Mouse (Mus musculus) thymus, postnatal 10 days (tissue): ENCODE data around the gene Lmbrd1.
"Not testable (repeated sequence)": the region's sequence is repeated elsewhere in the genome, so short reads cannot be mapped to it uniquely, and the experiment has no call there.

Source experiments
- DNase-seq, 2 experiments: peaks; one replicate each; pipeline ENCODE4 v3.0.0; 2021; ENCODE audit warnings: low spot score in 2 of 2

Gene Lmbrd1

GRCm38 (mm10) chr1:24678205-24678917 lies at the start of gene Lmbrd1:
Lmbrd1 (plus strand) TSS chr1:24678630.
- DNase-seq, result peak; percentile 89 to 97

- DNase-seq, result no peak
These were observed 44.8 kb upstream of the Lmbrd1 start for GRCm38 (mm10) chr1:24633553-24634132.

GRCm38 (mm10) chr1:24650100-24650499 lies 28.3 kb upstream of the Lmbrd1 start:
- DNase-seq, result no peak

- no peak for DNase-seq
These were observed 18.5 kb upstream of the Lmbrd1 start for GRCm38 (mm10) chr1:24659914-24660313.

GRCm38 (mm10) chr1:24660662-24661061 lies 17.8 kb upstream of the Lmbrd1 start:
- not testable (repeated sequence) for DNase-seq

GRCm38 (mm10) chr1:24661551-24661950 lies 16.9 kb upstream of the Lmbrd1 start:
- DNase-seq, result no peak

GRCm38 (mm10) chr1:24664158-24664557 lies 14.3 kb upstream of the Lmbrd1 start:
- no peak for DNase-seq

- no peak for DNase-seq
These were observed 5.2 kb upstream of the Lmbrd1 start for GRCm38 (mm10) chr1:24673231-24673630.

GRCm38 (mm10) chr1:24677706-24678105 lies 724 bp upstream of the Lmbrd1 start:
- DNase-seq, result no peak

GRCm38 (mm10) chr1:24679071-24679470 lies 641 bp downstream of the Lmbrd1 start:
- peak in 1 of 2 experiments; percentile 9 for DNase-seq

GRCm38 (mm10) chr1:24680991-24681390 lies 2.6 kb downstream of the Lmbrd1 start:
- DNase-seq, result no peak

- DNase-seq, result no peak
These were observed 3.5 kb downstream of the Lmbrd1 start for GRCm38 (mm10) chr1:24681946-24682345.

GRCm38 (mm10) chr1:24683947-24684346 lies 5.5 kb downstream of the Lmbrd1 start:
- DNase-seq, result no peak

GRCm38 (mm10) chr1:24685606-24686005 lies 7.2 kb downstream of the Lmbrd1 start:
- no peak for DNase-seq

GRCm38 (mm10) chr1:24686235-24687021 lies 8.0 kb downstream of the Lmbrd1 start:
- DNase-seq, result no peak

GRCm38 (mm10) chr1:24697677-24698076 lies 19.2 kb downstream of the Lmbrd1 start:
- DNase-seq, result no peak

- no peak for DNase-seq
These were observed 19.9 kb downstream of the Lmbrd1 start for GRCm38 (mm10) chr1:24698146-24698880.

GRCm38 (mm10) chr1:24699320-24699719 lies 20.9 kb downstream of the Lmbrd1 start:
- no peak for DNase-seq

GRCm38 (mm10) chr1:24700241-24700640 lies 21.8 kb downstream of the Lmbrd1 start:
- no peak for DNase-seq

GRCm38 (mm10) chr1:24703821-24704220 lies 25.4 kb downstream of the Lmbrd1 start:
- DNase-seq, result no peak

- DNase-seq, result no peak
These were observed 37.9 kb downstream of the Lmbrd1 start for GRCm38 (mm10) chr1:24716301-24716700.

- DNase-seq, result no peak
These were observed 41.2 kb downstream of the Lmbrd1 start for GRCm38 (mm10) chr1:24719621-24720020.
